Mouse (Mus musculus) kidney, postnatal 25 days (tissue): Measurements from ENCODE around the gene Sptbn4.

Source experiments
- DNase-seq, 2 experiments: peaks; one replicate each; pipeline ENCODE4 v3.0.0; 2021; ENCODE audit warnings: mixed read lengths in 2 of 2

Gene Sptbn4

GRCm38 (mm10) chr7:27339114-27339513 lies 108.4 kb downstream of the Sptbn4 start:
- no peak for DNase-seq

GRCm38 (mm10) chr7:27337175-27337853 lies 110.2 kb downstream of the Sptbn4 start, which contains the start of gene Ltbp4:
Gene Ltbp4 (minus strand): TSS chr7:27337692.
- peak; percentile 83 to 96 for DNase-seq

- DNase-seq, result peak; percentile 90 to 92
Observed at GRCm38 (mm10) chr7:27335928-27336823, 111.3 kb downstream of the Sptbn4 start.

- DNase-seq, result no peak
Observed at GRCm38 (mm10) chr7:27335011-27335720, 112.3 kb downstream of the Sptbn4 start.

GRCm38 (mm10) chr7:27334405-27334911 lies 113.0 kb downstream of the Sptbn4 start:
- DNase-seq, result peak; percentile 42 to 82

GRCm38 (mm10) chr7:27333316-27333941 lies 114.1 kb downstream of the Sptbn4 start:
- no peak for DNase-seq

GRCm38 (mm10) chr7:27332353-27333199 lies 114.9 kb downstream of the Sptbn4 start:
- peak; percentile 93 to 96 for DNase-seq

GRCm38 (mm10) chr7:27331854-27332253 lies 115.6 kb downstream of the Sptbn4 start:
- DNase-seq, result no peak

- DNase-seq, result peak in 1 of 2 experiments; percentile 44
Observed at GRCm38 (mm10) chr7:27331541-27331851, 116.0 kb downstream of the Sptbn4 start.

- peak; percentile 97 to 98 for DNase-seq
Observed at GRCm38 (mm10) chr7:27330709-27331540, 116.6 kb downstream of the Sptbn4 start.

GRCm38 (mm10) chr7:27329981-27330380 lies 117.5 kb downstream of the Sptbn4 start:
- no peak for DNase-seq

GRCm38 (mm10) chr7:27329326-27329947 lies 118.0 kb downstream of the Sptbn4 start:
- peak; percentile 92 to 96 for DNase-seq

GRCm38 (mm10) chr7:27328648-27329047 lies 118.8 kb downstream of the Sptbn4 start:
- peak; percentile 50 to 82 for DNase-seq

- peak in 1 of 2 experiments; percentile 65 for DNase-seq
Observed at GRCm38 (mm10) chr7:27328161-27328560, 119.3 kb downstream of the Sptbn4 start.

GRCm38 (mm10) chr7:27327500-27327899 lies 120.0 kb downstream of the Sptbn4 start:
- no peak for DNase-seq

GRCm38 (mm10) chr7:27326101-27326880 lies 121.2 kb downstream of the Sptbn4 start:
- peak; percentile 62 to 82 for DNase-seq

- DNase-seq, result peak; percentile 91 to 94
Observed at GRCm38 (mm10) chr7:27325697-27326096, 121.8 kb downstream of the Sptbn4 start.

GRCm38 (mm10) chr7:27324928-27325327 lies 122.6 kb downstream of the Sptbn4 start:
- no peak for DNase-seq

- DNase-seq, result peak in 1 of 2 experiments; percentile 37
Observed at GRCm38 (mm10) chr7:27324161-27324560, 123.3 kb downstream of the Sptbn4 start.
